Mouse (Mus musculus): ENCODE results near the gene Map4k1. TPM values are rescaled to one million over a fixed set of nuclear protein-coding genes. Genes with fewer than 3 reads are reported as not detected.

The Map4k1 gene
- polyA plus RNA-seq (2014; fragmentation: Nextera tagmentation; extraction: Ambion mirVana) = 4.1 and 5.5 TPM in 2 replicates

- H3K9ac ChIP-seq (ENCODE audit: low read length) = peak within 1 kb of the TSS; percentile 76
- peaks cover 11% of the 10 kb centered on the region for H3K36me3 ChIP-seq (ENCODE audit: control insufficient read depth, insufficient read depth, low read length)
- WGBS = under 1% methylated on average over 36 of the region's 36 CpGs
- peak; percentile 99 for DNase-seq (ENCODE audit: low spot score, missing footprints)
- peak within 1 kb of the TSS; percentile 79 for H3K4me2 ChIP-seq
- H3K27me3 ChIP-seq (ENCODE audit: control insufficient read depth, insufficient read depth, low read length) = no peaks in the 10 kb centered on the region
- no peaks in the 10 kb centered on the region for H3K9me3 ChIP-seq (ENCODE audit: control insufficient read depth, low read length)
- peak; percentile 96 for ATAC-seq (ENCODE audit: low FRiP score)
- H3K27ac ChIP-seq (ENCODE audit: low read depth, low read length) = peak within 1 kb of the TSS; percentile 41; the same call in 1 of the 2 replicates
- peak within 1 kb of the TSS; percentile 54 for H3K4me3 ChIP-seq (ENCODE audit: low read depth, low read length)
- peaks cover 13% of the 10 kb centered on the region for H3K4me1 ChIP-seq (ENCODE audit: control insufficient read depth, insufficient read depth, low read length)
Observed at GRCm38 (mm10) chr7:28981651-28982273, at the start of gene Map4k1, which contains the start of gene Eif3k. Map4k1 (plus strand) TSS chr7:28982050. Eif3k (minus strand) TSS chr7:28981864.

DNA sequence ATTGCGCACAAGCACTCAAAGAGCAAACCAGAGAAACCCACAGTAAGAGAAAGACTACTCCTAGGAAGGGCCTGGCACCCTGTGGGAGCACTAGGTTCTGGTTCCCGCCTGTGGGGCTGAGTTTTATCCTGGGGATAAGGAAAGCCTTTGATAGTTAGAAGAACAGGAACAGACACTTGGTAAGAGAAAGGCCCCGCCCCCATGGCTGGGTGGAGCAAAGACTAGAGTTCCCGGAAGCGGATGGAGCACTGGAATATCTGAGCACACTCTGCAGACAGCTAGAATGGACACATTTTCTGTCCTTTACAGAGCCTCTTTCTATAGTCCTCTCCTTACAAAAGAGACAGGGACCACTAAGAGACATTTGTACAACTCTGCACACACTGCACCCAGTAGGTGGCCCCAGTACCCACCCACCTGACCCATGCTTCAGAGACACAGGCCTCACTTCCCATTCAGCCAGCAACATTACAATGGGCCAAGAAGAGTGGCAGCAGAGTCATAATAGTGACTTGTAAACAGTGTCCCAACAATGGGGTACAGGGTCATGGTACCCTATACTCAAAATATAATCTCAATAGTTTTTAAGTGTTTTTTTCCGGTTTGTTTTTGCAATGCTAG lies 49.3 kb upstream of the Map4k1 start:
- H3K27ac ChIP-seq (ENCODE audit: low read depth, low read length) = no peak overlapping the region
- no peak overlapping the region for H3K4me2 ChIP-seq
- no peaks in the 10 kb centered on the region for H3K36me3 ChIP-seq (ENCODE audit: control insufficient read depth, insufficient read depth, low read length)
- no peaks in the 10 kb centered on the region for H3K27me3 ChIP-seq (ENCODE audit: control insufficient read depth, insufficient read depth, low read length)
- no peak overlapping the region for H3K4me3 ChIP-seq (ENCODE audit: low read depth, low read length)
- no peak overlapping the region for H3K9ac ChIP-seq (ENCODE audit: low read length)
- peaks cover 6% of the 10 kb centered on the region; the same call in 1 of the 2 replicates for H3K4me1 ChIP-seq (ENCODE audit: control insufficient read depth, insufficient read depth, low read length)
- H3K9me3 ChIP-seq (ENCODE audit: control insufficient read depth, low read length) = no peaks in the 10 kb centered on the region
- ATAC-seq (ENCODE audit: low FRiP score) (no peak), DNase-seq (ENCODE audit: low spot score, missing footprints) (no peak)
- WGBS = 85% methylated on average over 6 of the region's 6 CpGs

GRCm38 (mm10) chr7:28933825-28934224 lies 48.0 kb upstream of the Map4k1 start:
- ATAC-seq (ENCODE audit: low FRiP score) = no peak
- no peaks in the 10 kb centered on the region for H3K36me3 ChIP-seq (ENCODE audit: control insufficient read depth, insufficient read depth, low read length)
- peaks cover 6% of the 10 kb centered on the region; the same call in 1 of the 2 replicates for H3K4me1 ChIP-seq (ENCODE audit: control insufficient read depth, insufficient read depth, low read length)
- 96% methylated on average over 2 of the region's 2 CpGs for WGBS
- DNase-seq (ENCODE audit: low spot score, missing footprints) = no peak
- no peak overlapping the region for H3K4me3 ChIP-seq (ENCODE audit: low read depth, low read length)
- H3K27ac ChIP-seq (ENCODE audit: low read depth, low read length) = no peak overlapping the region
- H3K27me3 ChIP-seq (ENCODE audit: control insufficient read depth, insufficient read depth, low read length) = no peaks in the 10 kb centered on the region
- H3K4me2 ChIP-seq = no peak overlapping the region
- no peak overlapping the region for H3K9ac ChIP-seq (ENCODE audit: low read length)
- no peaks in the 10 kb centered on the region for H3K9me3 ChIP-seq (ENCODE audit: control insufficient read depth, low read length)

DNA sequence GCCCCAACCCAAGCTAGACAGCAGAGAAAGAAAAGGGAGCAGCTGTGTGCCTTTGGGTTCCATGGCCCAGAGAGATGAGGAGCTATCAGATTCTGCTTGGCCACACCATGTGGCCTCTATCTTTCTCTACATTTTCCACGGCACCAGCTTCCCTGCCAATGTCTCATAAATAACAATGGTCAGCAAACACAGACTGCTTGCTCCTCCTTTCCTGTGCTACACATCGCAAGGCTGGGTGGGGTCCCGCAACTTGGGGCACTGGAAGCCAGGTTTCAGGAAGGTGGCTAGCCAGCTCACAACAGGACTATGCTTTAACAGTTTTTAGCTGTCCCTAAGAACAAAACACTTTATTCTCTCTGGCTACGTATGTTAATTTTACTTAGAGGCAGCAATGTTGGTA lies 45.1 kb upstream of the Map4k1 start:
- no peak for DNase-seq (ENCODE audit: low spot score, missing footprints)
- ATAC-seq (ENCODE audit: low FRiP score) = no peak
- Histone ChIP-seq H3K4me2 (no peak overlapping the region), H3K4me1 (ENCODE audit: control insufficient read depth, insufficient read depth, low read length) (peaks cover 6% of the 10 kb centered on the region; the same call in 1 of the 2 replicates), H3K9me3 (ENCODE audit: control insufficient read depth, low read length) (no peaks in the 10 kb centered on the region), H3K4me3 (ENCODE audit: low read depth, low read length) (no peak overlapping the region), H3K36me3 (ENCODE audit: control insufficient read depth, insufficient read depth, low read length) (no peaks in the 10 kb centered on the region), H3K27me3 (ENCODE audit: control insufficient read depth, insufficient read depth, low read length) (no peaks in the 10 kb centered on the region), H3K9ac (ENCODE audit: low read length) (no peak overlapping the region), H3K27ac (ENCODE audit: low read depth, low read length) (no peak overlapping the region)
- 69% methylated on average over 4 of the region's 4 CpGs for WGBS

GRCm38 (mm10) chr7:28938654-28939053 lies 43.2 kb upstream of the Map4k1 start:
- Histone ChIP-seq H3K27ac (ENCODE audit: low read depth, low read length) (no peak overlapping the region), H3K27me3 (ENCODE audit: control insufficient read depth, insufficient read depth, low read length) (no peaks in the 10 kb centered on the region), H3K36me3 (ENCODE audit: control insufficient read depth, insufficient read depth, low read length) (no peaks in the 10 kb centered on the region), H3K4me1 (ENCODE audit: control insufficient read depth, insufficient read depth, low read length) (peaks cover 6% of the 10 kb centered on the region; the same call in 1 of the 2 replicates), H3K4me2 (no peak overlapping the region), H3K9me3 (ENCODE audit: control insufficient read depth, low read length) (no peaks in the 10 kb centered on the region), H3K4me3 (ENCODE audit: low read depth, low read length) (no peak overlapping the region), H3K9ac (ENCODE audit: low read length) (no peak overlapping the region)
- 74% methylated on average over 4 of the region's 4 CpGs for WGBS
- ATAC-seq (ENCODE audit: low FRiP score) = no peak
- DNase-seq (ENCODE audit: low spot score, missing footprints) = no peak

DNA sequence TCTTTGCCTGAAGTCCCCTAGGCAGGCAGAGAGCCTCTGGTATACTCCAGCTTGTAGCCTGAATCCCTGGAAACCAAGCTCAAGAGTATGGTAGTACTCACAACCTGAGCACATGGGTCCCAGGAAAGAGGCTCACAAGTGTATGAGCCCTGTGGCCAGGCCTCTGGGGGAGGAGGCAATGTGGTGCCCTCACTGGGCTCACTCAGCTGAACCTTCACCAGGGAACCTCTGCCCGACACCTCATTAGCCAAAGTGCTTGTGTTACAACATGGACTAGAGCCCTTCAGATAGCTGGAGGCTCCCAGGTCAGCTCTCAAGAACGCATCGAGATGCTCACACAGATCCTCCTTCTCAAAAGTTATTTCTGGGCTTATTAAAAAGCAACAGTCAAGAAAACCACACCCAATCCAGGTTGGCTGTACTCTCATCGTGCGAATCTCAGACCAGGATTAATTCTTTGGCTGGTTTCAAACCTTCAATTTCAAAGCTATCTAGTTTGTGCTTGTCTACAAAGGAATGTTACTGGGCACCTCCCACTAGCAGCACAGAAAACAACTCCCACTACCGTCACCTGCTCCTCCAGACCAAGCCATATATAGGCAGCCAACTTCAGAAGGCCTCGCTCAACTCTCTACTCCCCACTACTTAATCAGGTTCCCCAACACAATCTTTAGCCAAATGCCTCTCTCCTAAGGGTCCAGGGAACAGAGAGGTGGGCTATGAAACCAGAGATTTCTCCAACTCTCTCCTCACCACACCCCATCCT lies 42.2 kb upstream of the Map4k1 start:
- no peak for ATAC-seq (ENCODE audit: low FRiP score)
- 94% methylated on average over 7 of the region's 7 CpGs for WGBS
- no peak overlapping the region for H3K9ac ChIP-seq (ENCODE audit: low read length)
- no peaks in the 10 kb centered on the region for H3K9me3 ChIP-seq (ENCODE audit: control insufficient read depth, low read length)
- H3K4me2 ChIP-seq = no peak overlapping the region
- peaks cover 6% of the 10 kb centered on the region; the same call in 1 of the 2 replicates for H3K4me1 ChIP-seq (ENCODE audit: control insufficient read depth, insufficient read depth, low read length)
- no peaks in the 10 kb centered on the region for H3K36me3 ChIP-seq (ENCODE audit: control insufficient read depth, insufficient read depth, low read length)
- no peak overlapping the region for H3K27ac ChIP-seq (ENCODE audit: low read depth, low read length)
- H3K27me3 ChIP-seq (ENCODE audit: control insufficient read depth, insufficient read depth, low read length) = no peaks in the 10 kb centered on the region
- no peak for DNase-seq (ENCODE audit: low spot score, missing footprints)
- H3K4me3 ChIP-seq (ENCODE audit: low read depth, low read length) = no peak overlapping the region

- Histone ChIP-seq H3K4me1 (ENCODE audit: control insufficient read depth, insufficient read depth, low read length) (peaks cover 13% of the 10 kb centered on the region; the same call in 1 of the 2 replicates), H3K27ac (ENCODE audit: low read depth, low read length) (0 out of 2 replicates have a peak overlapping the region, but pooled peaks have one; percentile 35)
Observed at GRCm38 (mm10) chr7:28941129-28941528, 40.7 kb upstream of the Map4k1 start.

DNA sequence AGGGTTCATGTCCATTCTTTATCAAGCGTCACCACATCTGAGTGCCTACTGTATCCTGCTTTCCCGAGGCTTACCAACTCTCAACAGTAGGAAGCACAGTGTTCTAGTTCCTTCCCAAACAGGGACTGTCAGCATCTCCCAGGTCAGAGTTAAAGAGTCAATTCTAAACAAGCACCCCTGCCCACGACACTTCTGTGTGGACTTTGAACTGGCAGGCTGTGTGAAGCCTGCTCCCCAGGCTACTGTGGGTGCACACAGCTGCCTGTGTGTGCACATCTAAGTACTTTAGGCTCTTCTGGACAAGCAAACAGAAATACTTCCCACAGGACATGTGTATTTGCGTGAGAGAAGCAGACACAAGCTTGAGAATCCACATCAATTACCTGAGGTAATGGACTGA lies 40.3 kb upstream of the Map4k1 start:
- no peak overlapping the region for H3K4me3 ChIP-seq (ENCODE audit: low read depth, low read length)
- H3K4me2 ChIP-seq = no peak overlapping the region
- DNase-seq (ENCODE audit: low spot score, missing footprints) = no peak
- H3K27me3 ChIP-seq (ENCODE audit: control insufficient read depth, insufficient read depth, low read length) = no peaks in the 10 kb centered on the region
- no peaks in the 10 kb centered on the region for H3K9me3 ChIP-seq (ENCODE audit: control insufficient read depth, low read length)
- WGBS = 90% methylated on average over 4 of the region's 4 CpGs
- no peak for ATAC-seq (ENCODE audit: low FRiP score)
- H3K9ac ChIP-seq (ENCODE audit: low read length) = no peak overlapping the region
- H3K27ac ChIP-seq (ENCODE audit: low read depth, low read length) = peak overlapping the region; percentile 35; the same call in 1 of the 2 replicates
- H3K36me3 ChIP-seq (ENCODE audit: control insufficient read depth, insufficient read depth, low read length) = no peaks in the 10 kb centered on the region
- H3K4me1 ChIP-seq (ENCODE audit: control insufficient read depth, insufficient read depth, low read length) = peaks cover 17% of the 10 kb centered on the region; the same call in 1 of the 2 replicates

More at GRCm38 (mm10) chr7:28941129-28941528, 40.7 kb upstream of the Map4k1 start:
- ATAC-seq (ENCODE audit: low FRiP score) = no peak
- Histone ChIP-seq H3K27me3 (ENCODE audit: control insufficient read depth, insufficient read depth, low read length) (no peaks in the 10 kb centered on the region), H3K9ac (ENCODE audit: low read length) (no peak overlapping the region), H3K9me3 (ENCODE audit: control insufficient read depth, low read length) (no peaks in the 10 kb centered on the region), H3K36me3 (ENCODE audit: control insufficient read depth, insufficient read depth, low read length) (no peaks in the 10 kb centered on the region), H3K4me3 (ENCODE audit: low read depth, low read length) (no peak overlapping the region), H3K4me2 (no peak overlapping the region)
- no peak for DNase-seq (ENCODE audit: low spot score, missing footprints)
- 88% methylated on average over 4 of the region's 4 CpGs for WGBS

Measured in midbrain, embryonic 11.5 days (tissue).